Mouse (Mus musculus): ENCODE results near the gene Tbc1d2b. TPM values are rescaled to one million over a fixed set of nuclear protein-coding genes. Genes with fewer than 3 reads are reported as not detected.
A peak's percentile ranks its signal among the peaks of the same experiment; 100 is the strongest.

The Tbc1d2b gene
- 1.8 and 2.0 TPM in 2 replicates for polyA plus RNA-seq (2012)

- no peak for TF ChIP-seq GATA1 (IDR thresholded peaks at IDR 0.05; ENCODE audit: low read length)
- no peak for TF ChIP-seq TAL1 (IDR thresholded peaks at IDR 0.05; ENCODE audit: low read length)
Measured at GRCm38 (mm10) chr9:90270193-90270943, at the start of gene Tbc1d2b. Gene Tbc1d2b, minus strand, starts transcription at chr9:90270804.

GRCm38 (mm10) chr9:90316300-90316699 lies 45.7 kb upstream of the Tbc1d2b start:
- H3K27me3 ChIP-seq (ENCODE audit: control insufficient read depth) = no peaks in the 10 kb centered on the region
- no peaks in the 10 kb centered on the region for H3K9me3 ChIP-seq (ENCODE audit: control insufficient read depth, low read length)
- no peaks in the 10 kb centered on the region for H3K4me1 ChIP-seq (ENCODE audit: control insufficient read depth)
- H3K36me3 ChIP-seq (ENCODE audit: control insufficient read depth) = no peaks in the 10 kb centered on the region
- H3K4me3 ChIP-seq (replicated peaks) = no peak overlapping the region
- TF ChIP-seq GATA1 (IDR thresholded peaks at IDR 0.05; ENCODE audit: low read length) = no peak
- no peak for TF ChIP-seq TAL1 (IDR thresholded peaks at IDR 0.05; ENCODE audit: low read length)

More at GRCm38 (mm10) chr9:90270193-90270943, at the start of gene Tbc1d2b:
- Histone ChIP-seq H3K4me1 (ENCODE audit: control insufficient read depth) (peaks cover 78% of the 10 kb centered on the region), H3K36me3 (ENCODE audit: control insufficient read depth) (peaks cover 40% of the 10 kb centered on the region), H3K9me3 (ENCODE audit: control insufficient read depth, low read length) (no peaks in the 10 kb centered on the region), H3K27me3 (ENCODE audit: control insufficient read depth) (no peaks in the 10 kb centered on the region), H3K4me3 (replicated peaks) (peak within 1 kb of the TSS; percentile 97)

GRCm38 (mm10) chr9:90315662-90316061 lies 45.1 kb upstream of the Tbc1d2b start:
- TF ChIP-seq TAL1 (IDR thresholded peaks at IDR 0.05; ENCODE audit: low read length) (no peak), GATA1 (IDR thresholded peaks at IDR 0.05; ENCODE audit: low read length) (no peak)
- Histone ChIP-seq H3K4me3 (replicated peaks) (no peak overlapping the region), H3K9me3 (ENCODE audit: control insufficient read depth, low read length) (no peaks in the 10 kb centered on the region), H3K4me1 (ENCODE audit: control insufficient read depth) (no peaks in the 10 kb centered on the region), H3K27me3 (ENCODE audit: control insufficient read depth) (no peaks in the 10 kb centered on the region), H3K36me3 (ENCODE audit: control insufficient read depth) (no peaks in the 10 kb centered on the region)

GRCm38 (mm10) chr9:90304254-90304653 lies 33.6 kb upstream of the Tbc1d2b start:
- TF ChIP-seq GATA1 (IDR thresholded peaks at IDR 0.05; ENCODE audit: low read length) (no peak), TAL1 (IDR thresholded peaks at IDR 0.05; ENCODE audit: low read length) (no peak)
- Histone ChIP-seq H3K4me3 (replicated peaks) (no peak overlapping the region), H3K36me3 (ENCODE audit: control insufficient read depth) (no peaks in the 10 kb centered on the region), H3K27me3 (ENCODE audit: control insufficient read depth) (no peaks in the 10 kb centered on the region), H3K4me1 (ENCODE audit: control insufficient read depth) (peaks cover 7% of the 10 kb centered on the region), H3K9me3 (ENCODE audit: control insufficient read depth, low read length) (no peaks in the 10 kb centered on the region)

- Histone ChIP-seq H3K4me1 (ENCODE audit: control insufficient read depth) (peaks cover 7% of the 10 kb centered on the region), H3K36me3 (ENCODE audit: control insufficient read depth) (no peaks in the 10 kb centered on the region), H3K27me3 (ENCODE audit: control insufficient read depth) (no peaks in the 10 kb centered on the region), H3K9me3 (ENCODE audit: control insufficient read depth, low read length) (no peaks in the 10 kb centered on the region), H3K4me3 (replicated peaks) (no peak overlapping the region)
- TF ChIP-seq GATA1 (IDR thresholded peaks at IDR 0.05; ENCODE audit: low read length) (no peak), TAL1 (IDR thresholded peaks at IDR 0.05; ENCODE audit: low read length) (no peak)
Measured at GRCm38 (mm10) chr9:90303101-90303835, 32.7 kb upstream of the Tbc1d2b start.

- Histone ChIP-seq H3K27me3 (ENCODE audit: control insufficient read depth) (no peaks in the 10 kb centered on the region), H3K36me3 (ENCODE audit: control insufficient read depth) (no peaks in the 10 kb centered on the region), H3K9me3 (ENCODE audit: control insufficient read depth, low read length) (no peaks in the 10 kb centered on the region), H3K4me3 (replicated peaks) (no peak overlapping the region), H3K4me1 (ENCODE audit: control insufficient read depth) (peaks cover 7% of the 10 kb centered on the region)
- TF ChIP-seq GATA1 (IDR thresholded peaks at IDR 0.05; ENCODE audit: low read length) (no peak), TAL1 (IDR thresholded peaks at IDR 0.05; ENCODE audit: low read length) (no peak)
Measured at GRCm38 (mm10) chr9:90302670-90303069, 32.1 kb upstream of the Tbc1d2b start.

GRCm38 (mm10) chr9:90301081-90301688 lies 30.6 kb upstream of the Tbc1d2b start:
- H3K4me3 ChIP-seq (replicated peaks) = no peak overlapping the region
- TF ChIP-seq TAL1 (IDR thresholded peaks at IDR 0.05; ENCODE audit: low read length) (no peak), GATA1 (IDR thresholded peaks at IDR 0.05; ENCODE audit: low read length) (no peak)
- no peaks in the 10 kb centered on the region for H3K9me3 ChIP-seq (ENCODE audit: control insufficient read depth, low read length)
- H3K27me3 ChIP-seq (ENCODE audit: control insufficient read depth) = no peaks in the 10 kb centered on the region
- H3K4me1 ChIP-seq (ENCODE audit: control insufficient read depth) = peaks cover 7% of the 10 kb centered on the region
- no peaks in the 10 kb centered on the region for H3K36me3 ChIP-seq (ENCODE audit: control insufficient read depth)

GRCm38 (mm10) chr9:90297637-90298036 lies 27.0 kb upstream of the Tbc1d2b start:
- Histone ChIP-seq H3K9me3 (ENCODE audit: control insufficient read depth, low read length) (no peaks in the 10 kb centered on the region), H3K4me3 (replicated peaks) (no peak overlapping the region), H3K36me3 (ENCODE audit: control insufficient read depth) (no peaks in the 10 kb centered on the region), H3K4me1 (ENCODE audit: control insufficient read depth) (peaks cover 8% of the 10 kb centered on the region), H3K27me3 (ENCODE audit: control insufficient read depth) (no peaks in the 10 kb centered on the region)
- TF ChIP-seq GATA1 (IDR thresholded peaks at IDR 0.05; ENCODE audit: low read length) (no peak), TAL1 (IDR thresholded peaks at IDR 0.05; ENCODE audit: low read length) (no peak)

Measured in erythroblast, embryonic 14.5 days (primary cell).